Mouse (Mus musculus) adrenal gland, adult (tissue): ENCODE measurements around the gene Vps41.
A peak's percentile ranks its signal among the peaks of the same experiment; 100 is the strongest.

ENCODE experiments used
- DNase-seq, 2 experiments: peaks; one replicate each; pipeline ENCODE4 v3.0.0; 2022 to 2023; ENCODE audit warnings: low spot score in 1 of 2; ENCODE audit not compliant: inconsistent age in 2 of 2

Gene Vps41

GRCm38 (mm10) chr13:18791724-18792123, 74.6 kb downstream of the Vps41 start:
- DNase-seq = no peak

- no peak for DNase-seq
Observed at GRCm38 (mm10) chr13:18794454-18794853, 77.4 kb downstream of the Vps41 start.

GRCm38 (mm10) chr13:18797555-18797954, 80.5 kb downstream of the Vps41 start:
- DNase-seq = no peak

GRCm38 (mm10) chr13:18800434-18800833, 83.3 kb downstream of the Vps41 start:
- DNase-seq = no peak

GRCm38 (mm10) chr13:18809465-18809864, 92.4 kb downstream of the Vps41 start:
- no peak for DNase-seq

- peak; percentile 63 to 91 for DNase-seq
Observed at GRCm38 (mm10) chr13:18809978-18810675, 93.0 kb downstream of the Vps41 start.

GRCm38 (mm10) chr13:18824420-18825123, 107.5 kb downstream of the Vps41 start:
- no peak for DNase-seq

GRCm38 (mm10) chr13:18827029-18827428, 109.9 kb downstream of the Vps41 start:
- DNase-seq = no peak

GRCm38 (mm10) chr13:18830486-18830885, 113.4 kb downstream of the Vps41 start:
- DNase-seq = no peak

- no peak for DNase-seq
Observed at GRCm38 (mm10) chr13:18839231-18839630, 122.1 kb downstream of the Vps41 start.

GRCm38 (mm10) chr13:18840366-18840765, 123.3 kb downstream of the Vps41 start:
- DNase-seq = no peak

GRCm38 (mm10) chr13:18841019-18841418, 123.9 kb downstream of the Vps41 start:
- no peak for DNase-seq

GRCm38 (mm10) chr13:18841752-18842282, 124.7 kb downstream of the Vps41 start:
- DNase-seq = no peak

GRCm38 (mm10) chr13:18842556-18842955, 125.5 kb downstream of the Vps41 start:
- DNase-seq = no peak

- DNase-seq = no peak
Observed at GRCm38 (mm10) chr13:18843546-18843945, 126.5 kb downstream of the Vps41 start.

- DNase-seq = no peak
Observed at GRCm38 (mm10) chr13:18847386-18847785, 130.3 kb downstream of the Vps41 start.

- DNase-seq = no peak
Observed at GRCm38 (mm10) chr13:18849563-18849962, 132.5 kb downstream of the Vps41 start.

GRCm38 (mm10) chr13:18851182-18851581, 134.1 kb downstream of the Vps41 start:
- no peak for DNase-seq

- DNase-seq = no peak
Observed at GRCm38 (mm10) chr13:18852718-18853117, 135.6 kb downstream of the Vps41 start.

GRCm38 (mm10) chr13:18856026-18856802, 139.1 kb downstream of the Vps41 start:
- DNase-seq = no peak

GRCm38 (mm10) chr13:18858183-18858582, 141.1 kb downstream of the Vps41 start:
- no peak for DNase-seq
